Mouse (Mus musculus): ENCODE measurements around the gene Col13a1. TPM values are rescaled to one million over a fixed set of nuclear protein-coding genes. Genes with fewer than 3 reads are reported as not detected.

The Col13a1 gene
- polyA plus RNA-seq, 1 experiment from 2014 or later, result 0.31 TPM

DNA sequence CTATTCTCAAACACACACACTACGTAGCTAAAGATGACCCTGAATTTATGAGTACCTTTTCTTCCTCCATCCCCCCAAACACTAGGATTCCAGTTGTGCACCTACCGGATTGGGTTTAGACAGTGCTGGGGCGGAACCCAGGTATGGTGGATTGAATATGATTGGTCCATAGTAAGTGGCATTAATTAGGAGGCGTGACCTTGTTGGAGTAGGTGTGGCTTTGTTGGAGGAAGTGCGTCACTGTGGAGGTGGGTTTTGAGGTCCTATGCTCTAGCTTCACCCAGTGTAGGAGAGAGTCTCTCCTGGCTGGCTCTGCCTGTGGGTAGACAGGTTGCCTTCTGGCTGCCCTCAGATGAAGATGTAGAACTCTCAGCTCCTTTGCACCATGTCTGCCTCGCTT lies 144.6 kb downstream of the Col13a1 start:
- Histone ChIP-seq H3K4me1 (ENCODE audit: control insufficient read depth, insufficient read depth, low read length) (no peaks in the 10 kb centered on the region), H3K27ac (ENCODE audit: low read depth, low read length) (no peak overlapping the region), H3K4me3 (ENCODE audit: low read depth, low read length) (no peak overlapping the region), H3K9me3 (ENCODE audit: control insufficient read depth, low read length) (no peaks in the 10 kb centered on the region), H3K36me3 (ENCODE audit: control insufficient read depth, insufficient read depth, low read length) (no peaks in the 10 kb centered on the region), H3K4me2 (ENCODE audit: low read depth, low read length) (no peak overlapping the region), H3K27me3 (ENCODE audit: control insufficient read depth, insufficient read depth, low read length) (no peaks in the 10 kb centered on the region), H3K9ac (replicated peaks; ENCODE audit: low read depth, low read length) (no peak overlapping the region)
- ATAC-seq (ENCODE audit: low read depth), result no peak
- 92% methylated on average over 6 of the region's 6 CpGs for WGBS

DNA sequence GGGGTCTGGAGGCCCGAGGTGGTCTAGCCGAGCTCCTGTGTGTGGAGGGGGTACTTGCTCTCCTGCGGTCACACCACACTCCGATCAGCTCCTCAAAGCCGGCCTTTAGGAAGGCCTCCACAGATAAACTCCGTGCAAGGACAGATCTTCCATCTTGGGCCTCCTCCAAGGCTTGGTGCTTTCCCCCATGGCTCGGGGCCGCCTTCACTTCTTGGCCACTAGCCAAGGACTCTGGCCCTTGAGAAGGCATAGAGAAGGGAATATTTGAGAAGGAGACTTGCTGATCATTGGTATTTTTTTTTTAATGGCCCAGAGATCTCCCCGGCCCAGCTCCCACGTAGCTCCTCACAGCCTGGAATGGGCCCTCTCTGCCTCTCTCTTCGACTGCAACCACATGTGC lies 146.2 kb downstream of the Col13a1 start:
- no peak for ATAC-seq (ENCODE audit: low read depth)
- H3K4me3 ChIP-seq (ENCODE audit: low read depth, low read length), result no peak overlapping the region
- H3K4me1 ChIP-seq (ENCODE audit: control insufficient read depth, insufficient read depth, low read length), result no peaks in the 10 kb centered on the region
- H3K9me3 ChIP-seq (ENCODE audit: control insufficient read depth, low read length), result no peaks in the 10 kb centered on the region
- 85% methylated on average over 11 of the region's 11 CpGs for WGBS
- no peaks in the 10 kb centered on the region for H3K36me3 ChIP-seq (ENCODE audit: control insufficient read depth, insufficient read depth, low read length)
- H3K27me3 ChIP-seq (ENCODE audit: control insufficient read depth, insufficient read depth, low read length), result no peaks in the 10 kb centered on the region
- no peak overlapping the region for H3K9ac ChIP-seq (replicated peaks; ENCODE audit: low read depth, low read length)
- H3K4me2 ChIP-seq (ENCODE audit: low read depth, low read length), result no peak overlapping the region
- no peak overlapping the region for H3K27ac ChIP-seq (ENCODE audit: low read depth, low read length)

DNA sequence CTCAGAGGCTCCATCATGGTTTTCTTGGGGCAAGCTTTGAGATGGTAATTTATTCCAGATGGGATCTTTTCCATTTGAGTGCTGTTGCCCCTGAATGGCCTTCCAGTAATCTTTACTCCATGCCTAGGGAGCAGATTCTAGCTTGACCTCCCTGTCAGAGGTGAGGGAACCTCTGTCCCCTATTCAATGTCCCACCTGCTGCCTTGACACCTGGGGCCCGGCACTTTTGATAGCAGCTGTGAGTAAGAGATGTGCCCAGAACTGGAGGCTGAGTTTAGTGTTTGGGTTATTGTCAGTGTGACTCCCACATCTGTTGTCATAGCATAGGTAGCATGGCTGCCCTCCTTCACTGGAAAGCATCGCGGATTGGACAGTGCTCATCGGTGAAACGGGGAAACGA lies 147.2 kb downstream of the Col13a1 start:
- H3K4me1 ChIP-seq (ENCODE audit: control insufficient read depth, insufficient read depth, low read length), result no peaks in the 10 kb centered on the region
- 93% methylated on average over 6 of the region's 6 CpGs for WGBS

DNA sequence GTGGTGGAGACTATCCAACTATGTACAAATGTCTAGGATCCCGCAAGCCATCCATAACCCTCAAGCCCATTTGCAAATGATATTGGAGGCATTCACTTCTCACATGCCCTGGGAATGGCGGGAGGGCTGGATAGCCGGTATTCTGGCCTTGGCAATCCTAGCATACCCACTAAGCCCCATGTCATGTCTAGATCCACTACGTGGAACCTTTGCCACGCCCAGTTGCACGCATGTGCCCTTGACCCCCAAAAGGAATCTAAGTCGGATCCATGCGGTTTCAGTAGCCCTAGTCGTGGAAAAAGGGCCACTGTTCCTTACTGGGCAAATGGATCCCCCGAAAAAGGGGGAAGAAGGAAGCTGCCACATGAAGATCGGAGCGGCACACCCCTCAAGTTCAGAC lies 147.7 kb downstream of the Col13a1 start:
- Histone ChIP-seq H3K4me2 (ENCODE audit: low read depth, low read length) (no peak overlapping the region), H3K4me1 (ENCODE audit: control insufficient read depth, insufficient read depth, low read length) (no peaks in the 10 kb centered on the region), H3K9ac (replicated peaks; ENCODE audit: low read depth, low read length) (no peak overlapping the region), H3K27ac (ENCODE audit: low read depth, low read length) (no peak overlapping the region), H3K36me3 (ENCODE audit: control insufficient read depth, insufficient read depth, low read length) (no peaks in the 10 kb centered on the region), H3K9me3 (ENCODE audit: control insufficient read depth, low read length) (no peaks in the 10 kb centered on the region), H3K4me3 (ENCODE audit: low read depth, low read length) (no peak overlapping the region), H3K27me3 (ENCODE audit: control insufficient read depth, insufficient read depth, low read length) (no peaks in the 10 kb centered on the region)
- ATAC-seq (ENCODE audit: low read depth), result no peak
- WGBS, result 79% methylated on average over 12 of the region's 12 CpGs

More for the DNA sequence above, 147.2 kb downstream of the Col13a1 start:
- H3K36me3 ChIP-seq (ENCODE audit: control insufficient read depth, insufficient read depth, low read length), result no peaks in the 10 kb centered on the region
- H3K27me3 ChIP-seq (ENCODE audit: control insufficient read depth, insufficient read depth, low read length), result no peaks in the 10 kb centered on the region
- H3K9me3 ChIP-seq (ENCODE audit: control insufficient read depth, low read length), result no peaks in the 10 kb centered on the region
- no peak overlapping the region for H3K4me3 ChIP-seq (ENCODE audit: low read depth, low read length)
- no peak overlapping the region for H3K27ac ChIP-seq (ENCODE audit: low read depth, low read length)
- H3K9ac ChIP-seq (replicated peaks; ENCODE audit: low read depth, low read length), result no peak overlapping the region
- H3K4me2 ChIP-seq (ENCODE audit: low read depth, low read length), result no peak overlapping the region
- no peak for ATAC-seq (ENCODE audit: low read depth)

DNA sequence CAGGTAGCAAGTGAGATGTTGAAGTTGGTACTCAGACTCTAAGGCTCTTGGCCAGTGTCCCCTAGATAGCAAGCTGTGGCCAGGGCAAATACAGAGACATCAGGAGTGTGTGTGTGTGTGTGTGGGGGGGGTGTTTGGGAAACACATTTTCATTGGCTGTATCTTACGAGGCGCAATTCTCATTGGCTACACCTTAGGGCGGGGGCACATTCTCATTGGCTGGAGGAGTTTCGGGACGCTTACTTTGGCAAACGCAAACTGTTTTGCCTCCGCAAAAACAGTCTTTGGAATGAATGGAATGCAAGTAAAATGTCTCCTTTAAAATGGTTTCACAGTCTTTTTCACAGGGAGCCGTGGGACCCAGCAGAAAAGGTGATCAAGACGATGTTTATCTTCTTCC lies 148.1 kb downstream of the Col13a1 start:
- WGBS, result 53% methylated on average over 9 of the region's 9 CpGs
- Histone ChIP-seq H3K4me1 (ENCODE audit: control insufficient read depth, insufficient read depth, low read length) (no peaks in the 10 kb centered on the region), H3K4me3 (ENCODE audit: low read depth, low read length) (no peak overlapping the region), H3K27ac (ENCODE audit: low read depth, low read length) (no peak overlapping the region), H3K36me3 (ENCODE audit: control insufficient read depth, insufficient read depth, low read length) (no peaks in the 10 kb centered on the region), H3K9ac (replicated peaks; ENCODE audit: low read depth, low read length) (no peak overlapping the region), H3K4me2 (ENCODE audit: low read depth, low read length) (no peak overlapping the region), H3K27me3 (ENCODE audit: control insufficient read depth, insufficient read depth, low read length) (no peaks in the 10 kb centered on the region), H3K9me3 (ENCODE audit: control insufficient read depth, low read length) (no peaks in the 10 kb centered on the region)
- no peak for ATAC-seq (ENCODE audit: low read depth)

DNA sequence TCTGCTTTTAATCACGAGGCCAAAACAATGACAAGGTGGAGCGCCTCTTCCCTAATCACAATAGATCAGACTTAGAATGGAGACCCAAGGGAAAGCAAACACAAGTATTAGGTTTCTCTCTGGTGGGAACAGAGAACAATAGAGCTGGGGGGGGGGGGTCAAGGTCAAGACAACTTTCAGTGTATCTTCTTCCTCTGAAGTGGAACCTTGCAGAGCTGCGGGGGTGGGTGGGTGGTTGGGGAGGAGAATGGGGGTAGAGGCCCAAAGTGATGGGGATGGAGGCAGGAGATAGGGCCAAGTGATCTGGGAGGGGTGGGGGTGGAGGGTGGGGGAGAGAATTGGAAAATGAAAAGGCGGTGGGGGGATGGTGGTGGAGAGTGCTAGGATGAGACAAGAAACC lies 149.9 kb downstream of the Col13a1 start:
- H3K4me1 ChIP-seq (ENCODE audit: control insufficient read depth, insufficient read depth, low read length), result no peaks in the 10 kb centered on the region
- H3K4me2 ChIP-seq (ENCODE audit: low read depth, low read length), result no peak overlapping the region
- H3K27ac ChIP-seq (ENCODE audit: low read depth, low read length), result no peak overlapping the region
- no peak overlapping the region for H3K9ac ChIP-seq (replicated peaks; ENCODE audit: low read depth, low read length)
- no peaks in the 10 kb centered on the region for H3K9me3 ChIP-seq (ENCODE audit: control insufficient read depth, low read length)
- no peaks in the 10 kb centered on the region for H3K36me3 ChIP-seq (ENCODE audit: control insufficient read depth, insufficient read depth, low read length)
- H3K27me3 ChIP-seq (ENCODE audit: control insufficient read depth, insufficient read depth, low read length), result no peaks in the 10 kb centered on the region
- H3K4me3 ChIP-seq (ENCODE audit: low read depth, low read length), result no peak overlapping the region
- no peak for ATAC-seq (ENCODE audit: low read depth)
- WGBS, result 62% methylated on average over 4 of the region's 4 CpGs

DNA sequence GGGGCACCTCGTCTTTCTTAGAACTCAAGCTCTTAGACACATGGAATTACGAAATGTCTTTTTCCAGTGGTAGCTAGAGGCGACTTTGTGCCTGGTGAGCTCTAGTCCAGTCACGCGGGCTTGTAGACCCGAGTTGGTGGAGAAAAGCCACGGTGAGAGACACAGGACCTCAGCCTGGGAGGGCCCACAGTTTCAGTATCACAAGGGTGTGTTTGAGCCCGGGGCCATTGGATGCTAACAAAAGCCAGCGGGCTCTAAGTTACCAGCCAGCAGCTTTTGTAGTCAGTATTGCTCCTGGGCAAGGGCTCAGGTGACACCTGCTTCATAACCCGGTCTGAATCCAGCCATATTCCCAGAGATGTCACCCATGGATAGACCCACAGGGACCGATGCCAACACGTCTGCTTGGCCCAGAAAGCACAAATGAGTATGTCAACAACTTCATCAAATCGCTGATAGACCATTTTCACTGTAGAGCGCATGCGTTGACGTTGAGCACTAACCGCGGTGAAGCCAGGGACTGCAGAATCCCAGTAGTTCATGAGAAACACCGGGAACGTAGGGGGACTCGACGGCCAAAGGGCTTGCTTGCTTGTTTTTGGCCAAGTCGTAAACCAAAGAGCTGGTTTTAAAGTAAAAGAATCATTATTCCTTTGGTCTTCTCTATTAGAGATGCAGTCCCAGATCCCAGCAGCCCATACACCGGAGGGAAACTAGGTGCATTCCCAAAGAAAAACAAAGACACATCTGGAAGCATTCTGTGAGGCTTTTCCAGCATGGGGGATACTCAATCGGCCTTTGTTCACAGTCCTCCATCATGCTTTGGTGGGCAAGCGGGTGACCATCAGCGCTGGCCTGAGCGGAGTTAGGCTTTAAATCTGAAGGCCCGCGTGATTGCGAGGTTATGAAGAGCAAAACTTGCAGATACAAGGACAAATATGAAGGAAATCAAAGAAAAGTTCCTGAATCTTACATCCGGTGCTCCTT lies 150.7 kb downstream of the Col13a1 start:
- no peak for ATAC-seq (ENCODE audit: low read depth)
- Histone ChIP-seq H3K4me1 (ENCODE audit: control insufficient read depth, insufficient read depth, low read length) (no peaks in the 10 kb centered on the region), H3K4me3 (ENCODE audit: low read depth, low read length) (no peak overlapping the region), H3K36me3 (ENCODE audit: control insufficient read depth, insufficient read depth, low read length) (no peaks in the 10 kb centered on the region), H3K9me3 (ENCODE audit: control insufficient read depth, low read length) (no peaks in the 10 kb centered on the region), H3K27ac (ENCODE audit: low read depth, low read length) (no peak overlapping the region), H3K4me2 (ENCODE audit: low read depth, low read length) (no peak overlapping the region), H3K9ac (replicated peaks; ENCODE audit: low read depth, low read length) (no peak overlapping the region), H3K27me3 (ENCODE audit: control insufficient read depth, insufficient read depth, low read length) (no peaks in the 10 kb centered on the region)
- WGBS, result 84% methylated on average over 32 of the region's 32 CpGs

DNA sequence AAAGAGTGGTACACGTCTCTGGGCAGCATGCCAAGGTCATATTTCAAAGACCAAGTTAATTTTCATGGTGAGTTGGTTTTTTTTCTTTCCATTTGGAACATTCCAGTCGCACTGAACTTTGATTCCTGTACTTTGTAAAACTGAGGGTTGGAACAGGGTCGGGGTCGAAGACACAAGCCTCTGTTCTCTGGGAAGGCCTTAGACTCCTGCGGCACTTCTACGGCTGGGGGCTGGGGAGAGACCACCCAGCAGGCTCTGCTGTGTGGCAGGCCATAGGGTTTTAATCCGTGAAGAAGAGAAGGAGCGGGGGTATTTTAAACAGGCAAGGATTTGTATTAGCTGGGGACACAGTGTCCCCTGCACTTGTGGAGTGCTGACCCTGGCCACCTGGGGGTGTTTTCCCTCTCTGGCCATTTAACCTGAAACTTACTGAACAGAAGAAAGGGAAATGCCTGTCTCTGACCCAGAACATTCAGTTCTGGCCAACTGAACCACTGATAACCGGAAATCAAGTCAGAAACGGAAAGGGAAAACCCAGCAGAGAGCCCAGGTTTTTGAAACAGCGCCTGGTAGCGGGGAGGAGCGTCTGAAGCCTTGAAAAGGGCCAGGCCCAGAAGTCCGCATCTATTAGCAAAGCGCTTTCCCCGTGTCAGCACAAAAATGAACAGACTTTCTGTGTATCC lies 152.0 kb downstream of the Col13a1 start:
- Histone ChIP-seq H3K4me2 (ENCODE audit: low read depth, low read length) (no peak overlapping the region), H3K27ac (ENCODE audit: low read depth, low read length) (no peak overlapping the region), H3K36me3 (ENCODE audit: control insufficient read depth, insufficient read depth, low read length) (no peaks in the 10 kb centered on the region), H3K9ac (replicated peaks; ENCODE audit: low read depth, low read length) (no peak overlapping the region), H3K9me3 (ENCODE audit: control insufficient read depth, low read length) (no peaks in the 10 kb centered on the region), H3K27me3 (ENCODE audit: control insufficient read depth, insufficient read depth, low read length) (no peaks in the 10 kb centered on the region), H3K4me1 (ENCODE audit: control insufficient read depth, insufficient read depth, low read length) (no peaks in the 10 kb centered on the region), H3K4me3 (ENCODE audit: low read depth, low read length) (no peak overlapping the region)
- 35% methylated on average over 16 of the region's 16 CpGs for WGBS
- no peak for ATAC-seq (ENCODE audit: low read depth)

Measured in neural tube, embryonic 14.5 days (tissue).